Mouse (Mus musculus): ENCODE data around the gene Gabrr2.

DNA sequence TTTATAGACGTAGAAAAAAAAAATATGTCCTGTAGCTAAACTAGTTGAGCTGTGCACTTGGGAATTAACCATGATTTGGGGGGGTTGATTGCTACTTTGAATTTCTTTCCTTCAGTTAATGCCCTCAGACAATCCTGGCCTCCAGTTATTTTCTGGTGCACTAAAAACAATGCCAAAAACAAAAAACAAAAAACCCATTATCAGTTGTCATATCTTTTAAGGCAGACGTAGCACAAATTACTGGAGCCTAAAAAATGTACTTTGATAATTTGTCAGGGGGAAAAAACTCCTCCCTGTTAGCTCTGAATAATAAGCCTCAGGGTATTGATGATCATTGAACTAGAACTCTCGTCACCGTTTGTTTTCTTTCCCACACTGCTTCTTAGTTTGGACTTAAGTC lies 30.8 kb upstream of the Gabrr2 start:
- TF ChIP-seq MYOD1 (IDR thresholded peaks at IDR 0.05; ENCODE audit: control insufficient read depth, insufficient read length, low read depth) (no peak), CTCF (IDR thresholded peaks at IDR 0.05; ENCODE audit: control insufficient read depth, insufficient read depth, insufficient read length) (no peak), USF1 (IDR thresholded peaks at IDR 0.05; ENCODE audit: low read depth) (no peak), MYOG (IDR thresholded peaks at IDR 0.05; ENCODE audit: control insufficient read depth, extremely low read depth, insufficient read length) (no peak), MAX (IDR thresholded peaks at IDR 0.05) (no peak)
